Mouse (Mus musculus) cerebellum, postnatal 10 days (tissue): ENCODE data around the gene Usp10.

Source experiments
- DNase-seq, 2 experiments: peaks; one replicate each; pipeline ENCODE4 v3.0.0; 2021; ENCODE audit warnings: mixed read lengths in 2 of 2

The Usp10 gene

DNA sequence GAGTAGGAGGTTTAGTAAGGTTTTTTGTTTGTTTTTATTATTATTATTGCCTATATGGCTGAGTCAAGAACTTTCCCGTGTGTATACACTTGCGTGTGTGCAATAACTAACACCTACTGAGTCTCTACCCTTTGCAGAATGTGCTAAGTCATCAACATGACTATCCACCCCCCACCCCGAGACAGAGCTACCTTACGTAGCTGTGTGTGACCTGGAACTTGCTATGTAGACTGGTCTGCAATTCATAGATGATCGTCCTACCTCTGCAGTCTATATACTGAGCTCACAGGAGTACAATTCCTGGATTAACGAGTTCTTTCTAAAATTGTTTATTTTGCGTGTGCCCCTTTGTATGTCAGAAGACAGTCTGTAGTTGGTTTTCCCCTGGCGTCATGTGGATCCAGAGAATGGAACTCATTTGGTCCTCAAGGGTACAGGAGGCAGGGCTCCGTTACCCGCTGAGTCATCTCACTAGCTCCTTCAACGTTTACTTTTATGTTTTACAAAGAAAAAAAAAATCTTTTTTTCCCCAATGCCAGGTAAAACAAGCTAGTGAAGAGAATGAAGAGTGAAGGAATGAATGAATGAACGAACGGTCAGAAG, at the start of gene Usp10:
TSS of gene Usp10 (plus strand) at position 417 of the 603 bp plus-strand sequence.
- DNase-seq = no peak

GRCm38 (mm10) chr8:119861706-119862389, 48.3 kb upstream of the Usp10 start, which contains the start of gene Klhl36:
Klhl36 (plus strand) TSS chr8:119862266.
- DNase-seq = peak; percentile 98 to 99

DNA sequence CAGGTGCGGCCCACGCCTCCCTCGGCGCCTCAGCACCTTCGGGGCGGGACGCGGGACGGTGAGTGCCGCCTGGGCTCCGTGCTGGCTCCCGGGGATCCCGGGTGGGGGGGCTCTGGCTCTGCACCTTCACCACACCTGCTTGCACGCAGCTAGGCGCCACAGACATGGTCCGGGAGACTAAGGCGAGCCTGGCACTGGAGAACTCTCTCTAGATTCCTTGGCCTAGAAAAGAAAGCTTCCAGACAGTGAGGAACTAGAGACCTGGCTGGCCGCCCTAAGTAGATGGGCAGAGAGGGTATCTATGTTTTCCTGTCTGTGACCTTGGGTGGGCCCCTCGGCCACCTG, 47.8 kb upstream of the Usp10 start:
- no peak for DNase-seq

GRCm38 (mm10) chr8:119862749-119863148, 47.4 kb upstream of the Usp10 start:
- no peak for DNase-seq

DNA sequence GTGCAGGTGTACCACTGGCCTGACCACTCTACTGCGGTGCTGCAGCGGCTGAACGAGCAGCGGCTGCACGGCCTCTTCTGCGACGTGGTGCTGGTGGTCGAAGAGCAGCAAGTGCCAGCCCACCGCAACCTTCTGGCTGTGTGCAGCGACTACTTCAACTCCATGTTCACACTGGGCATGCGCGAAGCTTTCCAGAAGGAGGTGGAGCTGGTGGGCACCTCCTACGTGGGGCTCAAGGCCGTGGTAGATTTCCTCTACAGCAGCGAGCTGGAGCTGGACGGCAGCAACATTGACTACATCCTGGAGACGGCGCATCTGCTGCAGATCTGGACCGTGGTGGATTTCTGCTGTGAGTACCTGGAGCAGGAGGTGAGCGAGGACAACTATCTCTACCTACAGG, 40.5 kb upstream of the Usp10 start:
- no peak for DNase-seq

DNA sequence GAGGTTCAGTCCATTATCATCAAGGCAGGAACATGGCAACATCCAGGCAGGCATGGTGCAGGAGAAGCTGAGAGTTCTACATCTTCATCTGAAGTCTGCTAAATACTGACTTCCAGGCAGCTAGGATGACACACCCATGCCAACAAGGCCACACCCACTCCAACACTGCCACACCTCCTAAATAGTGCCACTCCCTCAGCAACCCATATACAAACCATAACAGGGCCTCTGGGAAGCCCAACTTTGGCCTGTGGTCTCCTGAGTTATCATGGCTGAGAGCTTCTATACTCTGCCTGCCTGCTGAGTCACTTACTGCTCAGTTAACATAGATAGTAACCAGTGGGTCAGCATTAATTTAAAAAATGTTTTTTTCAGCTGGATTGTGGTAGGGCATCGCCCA, 37.0 kb upstream of the Usp10 start:
- DNase-seq = no peak

GRCm38 (mm10) chr8:119881301-119881700, 28.9 kb upstream of the Usp10 start:
- no peak for DNase-seq

GRCm38 (mm10) chr8:119881917-119882316, 28.2 kb upstream of the Usp10 start:
- no peak for DNase-seq

- no peak for DNase-seq
Observed at GRCm38 (mm10) chr8:119883281-119883680, 26.9 kb upstream of the Usp10 start.

- DNase-seq = peak; percentile 69 to 75
Observed at GRCm38 (mm10) chr8:119885612-119886011, 24.5 kb upstream of the Usp10 start.

- DNase-seq = peak; percentile 67 to 75
Observed at GRCm38 (mm10) chr8:119887130-119887529, 23.0 kb upstream of the Usp10 start.

DNA sequence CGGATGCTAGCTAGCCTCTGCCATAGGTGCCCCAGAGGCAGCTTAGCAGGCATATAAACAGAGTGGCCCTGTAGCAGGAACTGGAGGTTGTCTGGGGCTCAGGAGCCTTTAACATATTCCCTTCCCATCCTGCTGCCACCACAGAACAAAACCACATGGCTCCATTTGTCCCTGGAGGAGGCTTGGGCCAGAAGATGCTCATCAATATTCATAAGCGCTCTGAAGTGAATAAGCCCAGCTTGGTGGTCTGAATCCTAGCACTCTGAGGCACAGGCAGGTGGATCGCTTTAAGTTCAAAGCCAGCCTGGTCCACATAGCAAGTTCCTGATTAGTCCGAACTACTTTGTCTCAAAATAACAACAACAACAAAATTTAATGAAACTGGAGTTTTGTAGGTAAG, 22.1 kb upstream of the Usp10 start:
- peak in 1 of 2 experiments; percentile 42 for DNase-seq

GRCm38 (mm10) chr8:119897069-119897468, 13.1 kb upstream of the Usp10 start:
- no peak for DNase-seq

DNA sequence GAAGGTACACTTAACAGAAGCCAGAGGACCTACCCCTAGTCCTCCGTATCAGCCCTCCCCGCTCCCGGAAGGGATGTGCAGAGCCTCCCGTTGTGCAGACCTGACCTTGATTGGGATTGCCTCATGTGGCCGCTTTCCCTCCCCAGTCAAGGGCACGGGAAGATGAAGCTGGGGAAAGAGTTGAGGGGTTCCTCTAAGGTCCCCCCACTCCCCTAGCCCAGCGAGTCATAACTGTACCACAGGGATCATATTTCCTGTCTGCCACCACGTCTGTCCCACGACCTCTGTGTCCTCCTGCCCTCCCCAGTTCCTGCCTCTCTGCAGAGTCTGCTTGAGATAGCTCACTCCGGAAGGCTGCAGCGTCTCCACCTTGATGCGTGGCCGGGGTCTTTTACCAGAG, 12.2 kb upstream of the Usp10 start:
- DNase-seq = no peak

DNA sequence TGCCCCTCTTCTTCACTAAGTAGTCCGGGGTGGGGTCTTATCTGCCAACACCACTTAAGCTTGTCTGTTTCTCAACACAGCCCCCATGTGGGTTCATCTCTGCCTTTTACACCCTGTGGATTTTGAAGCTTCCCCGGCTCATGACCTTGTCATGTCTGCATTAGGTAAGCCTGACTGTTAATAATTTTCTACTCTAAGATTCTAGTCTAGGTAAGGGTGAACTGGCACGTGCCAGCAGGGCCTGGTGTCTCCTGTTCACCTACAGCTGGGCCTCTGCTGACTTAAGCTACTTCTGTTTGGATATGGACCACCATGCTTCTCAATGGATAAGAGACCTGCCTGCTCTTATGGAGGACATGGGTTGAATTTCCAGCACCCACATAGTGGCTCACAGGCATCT, 8.8 kb upstream of the Usp10 start:
- no peak for DNase-seq

DNA sequence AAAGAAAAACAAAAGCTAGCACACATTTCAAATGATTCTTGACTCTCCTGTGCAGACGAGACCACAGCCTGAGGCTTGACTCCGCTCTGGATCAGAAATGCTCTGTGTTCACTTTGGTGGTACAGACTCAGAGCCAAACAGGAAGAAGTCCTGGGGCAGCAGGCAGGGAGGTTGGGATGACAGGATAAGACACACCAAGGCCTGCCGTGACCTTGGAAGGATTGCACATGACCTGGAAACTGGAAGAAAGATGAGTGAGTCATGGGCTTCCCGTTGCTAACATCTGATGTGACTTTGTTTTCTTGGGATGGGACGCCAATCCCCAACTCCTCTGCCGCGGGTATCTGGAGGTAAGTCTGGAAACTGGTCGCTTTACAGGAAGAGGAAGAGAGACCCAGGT, 8.2 kb upstream of the Usp10 start:
- DNase-seq = no peak

DNA sequence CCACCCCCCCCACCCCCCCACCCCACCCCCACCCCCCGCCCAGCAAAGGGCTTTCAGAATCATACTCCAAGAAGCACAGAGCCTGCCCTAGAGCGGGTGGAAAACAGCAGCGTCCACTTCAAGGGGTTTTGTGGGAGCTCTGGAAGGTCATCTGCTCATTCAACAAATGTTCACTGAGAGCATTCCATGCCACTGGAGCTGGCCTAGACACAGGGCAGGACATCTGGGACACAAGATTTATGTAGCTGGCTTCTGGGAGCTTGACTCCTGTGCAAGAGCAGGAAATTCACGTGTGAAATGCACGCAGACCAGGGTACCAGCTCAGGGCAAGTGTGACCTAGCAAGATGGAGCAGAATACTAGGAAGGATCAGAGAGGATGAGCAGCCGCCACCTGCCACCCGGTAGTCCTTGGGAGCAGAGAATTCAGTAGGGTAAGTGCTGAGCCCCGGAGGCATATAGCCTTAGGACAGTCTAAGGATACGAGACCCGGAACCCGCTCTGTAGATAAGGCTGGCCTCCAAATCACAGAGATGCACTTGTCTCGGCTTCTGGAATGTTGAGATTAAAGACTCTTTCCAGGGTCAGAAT, 5.7 kb upstream of the Usp10 start:
- no peak for DNase-seq

GRCm38 (mm10) chr8:119910547-119911257, 542 bp downstream of the Usp10 start, which contains the start of gene Gm20388:
Gm20388 (plus strand) TSS chr8:119910841.
- DNase-seq = peak; percentile 95 to 96

- DNase-seq = no peak
Observed at GRCm38 (mm10) chr8:119911258-119911962, 1.2 kb downstream of the Usp10 start.

- DNase-seq = no peak
Observed at GRCm38 (mm10) chr8:119912643-119913042, 2.5 kb downstream of the Usp10 start.

DNA sequence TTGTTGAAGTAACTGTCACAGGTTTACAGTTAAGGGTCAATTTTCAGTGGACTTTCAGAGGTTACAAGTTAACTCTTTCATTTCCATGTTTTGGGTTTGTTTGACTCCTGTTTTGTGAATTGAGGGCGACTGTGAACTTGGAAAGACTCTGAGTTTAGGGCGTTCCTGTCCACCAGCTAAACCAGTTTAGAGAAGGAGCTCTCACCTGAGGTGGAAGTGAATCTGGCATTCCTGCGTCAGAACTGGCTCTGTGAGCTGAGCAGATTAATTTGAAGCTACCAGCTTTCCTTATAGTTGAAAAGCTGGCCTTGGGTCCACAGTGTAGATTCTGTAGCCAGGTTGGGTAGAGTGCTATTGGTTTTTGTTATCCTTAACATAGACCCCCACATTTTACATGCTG, 3.0 kb downstream of the Usp10 start:
- no peak for DNase-seq

GRCm38 (mm10) chr8:119914161-119914560, 4.0 kb downstream of the Usp10 start:
- no peak for DNase-seq

DNA sequence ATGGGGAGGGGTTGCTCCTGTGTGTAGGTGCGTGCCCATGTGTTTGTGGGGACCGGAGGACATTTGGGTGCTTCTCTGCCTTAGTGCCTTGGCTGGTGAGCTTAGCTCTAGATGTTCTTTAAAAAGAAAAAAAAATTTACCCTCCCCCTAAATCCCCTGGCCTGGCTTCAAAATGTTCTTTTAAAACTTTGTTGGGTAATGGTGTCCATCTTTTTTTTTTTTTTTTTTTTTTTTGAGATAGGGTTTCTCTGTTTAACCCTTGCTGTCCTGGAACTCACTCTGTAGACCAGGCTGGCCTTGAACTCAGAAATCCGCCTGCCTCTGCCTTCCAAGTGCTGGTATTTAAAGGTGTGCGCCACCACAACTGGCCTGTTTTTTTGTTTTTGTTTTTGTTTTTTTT, 5.1 kb downstream of the Usp10 start:
- no peak for DNase-seq
